8 mouse cellular contexts compared by ENCODE assay signal in genomic region chr10:79852107-79852789, GRCm38 (mm10). TPM values are rescaled to one million over a fixed set of nuclear protein-coding genes. Genes with fewer than 3 reads are reported as not detected.
DNase-seq lines count a peak whose midpoint lies in the region; ATAC-seq lines count a peak whose summit lies in the region.

No protein-coding gene starts in this region.

- WGBS in embryonic facial prominence, embryonic 14.5 days = 23% methylated on average over 9 of the region's 9 CpGs
- 57% methylated on average over 9 of the region's 9 CpGs for WGBS in hindbrain, embryonic 12.5 days
- WGBS in liver, embryonic 11.5 days = 52% methylated on average over 9 of the region's 9 CpGs
- 54% methylated on average over 9 of the region's 9 CpGs for WGBS in neural tube, embryonic 14.5 days

- H3K4me2 ChIP-seq in embryonic facial prominence, embryonic 14.5 days (ENCODE audit: low read depth, low read length) = peak overlapping the region; percentile 99
- peak overlapping the region; percentile 72 for H3K4me2 ChIP-seq in hindbrain, embryonic 12.5 days (replicated peaks)
- peak overlapping the region; percentile 98 for H3K4me2 ChIP-seq in liver, embryonic 11.5 days
- peak overlapping the region; percentile 95 for H3K4me2 ChIP-seq in neural tube, embryonic 14.5 days (ENCODE audit: low read depth, low read length)

- no peaks in the 10 kb centered on the region for H3K27me3 ChIP-seq in embryonic facial prominence, embryonic 14.5 days (replicated peaks; ENCODE audit: control insufficient read depth, insufficient read depth, low read length)
- H3K27me3 ChIP-seq in hindbrain, embryonic 12.5 days = no peaks in the 10 kb centered on the region
- H3K27me3 ChIP-seq in liver, embryonic 11.5 days (replicated peaks; ENCODE audit: control insufficient read depth, insufficient read depth, low read length) = no peaks in the 10 kb centered on the region
- H3K27me3 ChIP-seq in neural tube, embryonic 14.5 days (ENCODE audit: control insufficient read depth, insufficient read depth, low read length) = no peaks in the 10 kb centered on the region

- no peaks in the 10 kb centered on the region for H3K9me3 ChIP-seq in embryonic facial prominence, embryonic 14.5 days (ENCODE audit: control insufficient read depth, low read length)
- H3K9me3 ChIP-seq in hindbrain, embryonic 12.5 days (replicated peaks) = no peaks in the 10 kb centered on the region
- H3K9me3 ChIP-seq in liver, embryonic 11.5 days (ENCODE audit: control insufficient read depth, low read length) = no peaks in the 10 kb centered on the region
- no peaks in the 10 kb centered on the region for H3K9me3 ChIP-seq in neural tube, embryonic 14.5 days (ENCODE audit: control insufficient read depth, low read length)

- H3K36me3 ChIP-seq in embryonic facial prominence, embryonic 14.5 days (ENCODE audit: control insufficient read depth, insufficient read depth, low read length) = peaks cover 13% of the 10 kb centered on the region
- H3K36me3 ChIP-seq in hindbrain, embryonic 12.5 days = peaks cover 7% of the 10 kb centered on the region; the same call in 1 of the 2 replicates
- peaks cover 16% of the 10 kb centered on the region for H3K36me3 ChIP-seq in liver, embryonic 11.5 days (ENCODE audit: control insufficient read depth, insufficient read depth, low read length)
- peaks cover 3% of the 10 kb centered on the region; the same call in 1 of the 2 replicates for H3K36me3 ChIP-seq in neural tube, embryonic 14.5 days (ENCODE audit: control insufficient read depth, insufficient read depth, low read length)

- peak overlapping the region; percentile 78 for H3K9ac ChIP-seq in embryonic facial prominence, embryonic 14.5 days (ENCODE audit: low read depth, low read length)
- peak overlapping the region; percentile 62 for H3K9ac ChIP-seq in hindbrain, embryonic 12.5 days
- peak overlapping the region; percentile 93 for H3K9ac ChIP-seq in liver, embryonic 11.5 days (ENCODE audit: low read depth, low read length)
- peak overlapping the region; percentile 64 for H3K9ac ChIP-seq in neural tube, embryonic 14.5 days (replicated peaks; ENCODE audit: low read depth, low read length)

- DNase-seq in gastrocnemius, adult 18-20 months (ENCODE audit: low spot score) = peak; percentile 37
- DNase-seq in gastrocnemius, postnatal 25 days = no peak
- peak; percentile 85 for DNase-seq in embryonic facial prominence, embryonic 14.5 days (ENCODE audit: low spot score)
- DNase-seq in liver, embryonic 11.5 days (ENCODE audit: low spot score) = no peak
- DNase-seq in layer of hippocampus, postnatal 10 days (ENCODE audit: low spot score in 2 of 2) = no peak
- DNase-seq in urinary bladder, adult 2 months (ENCODE audit: low spot score) = no peak

- H3K4me3 ChIP-seq in embryonic facial prominence, embryonic 14.5 days (ENCODE audit: low read depth, low read length) = peak overlapping the region; percentile 96
- peak overlapping the region; percentile 98; the same call in 1 of the 2 replicates for H3K4me3 ChIP-seq in hindbrain, embryonic 12.5 days
- peak overlapping the region; percentile 99 for H3K4me3 ChIP-seq in liver, embryonic 11.5 days (ENCODE audit: low read depth, low read length)
- H3K4me3 ChIP-seq in neural tube, embryonic 14.5 days (ENCODE audit: low read depth, low read length) = no peak overlapping the region

- peak overlapping the region; percentile 100 for H3K27ac ChIP-seq in embryonic facial prominence, embryonic 14.5 days (replicated peaks; ENCODE audit: low read depth, low read length)
- peak overlapping the region; percentile 99 for H3K27ac ChIP-seq in hindbrain, embryonic 12.5 days
- H3K27ac ChIP-seq in liver, embryonic 11.5 days (ENCODE audit: low read depth, low read length) = peak overlapping the region; percentile 100
- H3K27ac ChIP-seq in neural tube, embryonic 14.5 days (ENCODE audit: low read depth, low read length) = peak overlapping the region; percentile 99

- ATAC-seq in embryonic facial prominence, embryonic 14.5 days (ENCODE audit: low read depth) = no peak
- ATAC-seq in hindbrain, embryonic 12.5 days (ENCODE audit: low FRiP score) = no peak
- no peak for ATAC-seq in liver, embryonic 11.5 days (replicated peaks; ENCODE audit: low FRiP score)
- no peak for ATAC-seq in neural tube, embryonic 14.5 days (ENCODE audit: low read depth)

- H3K4me1 ChIP-seq in embryonic facial prominence, embryonic 14.5 days (ENCODE audit: control insufficient read depth, insufficient read depth, low read length) = peaks cover 32% of the 10 kb centered on the region
- peaks cover 46% of the 10 kb centered on the region for H3K4me1 ChIP-seq in hindbrain, embryonic 12.5 days
- H3K4me1 ChIP-seq in liver, embryonic 11.5 days (replicated peaks; ENCODE audit: control insufficient read depth, insufficient read depth, low read length) = peaks cover 43% of the 10 kb centered on the region
- H3K4me1 ChIP-seq in neural tube, embryonic 14.5 days (ENCODE audit: control insufficient read depth, insufficient read depth, low read length) = peaks cover 39% of the 10 kb centered on the region

RNA-seq across cellular contexts. Expression of gene Ptbp1, which starts 2.0 kb away (rescaled TPM):
- total RNA-seq in gastrocnemius, adult 18-20 months (2021) = 10 to 100 TPM; 12.7 to 22.7 TPM
- total RNA-seq in gastrocnemius, postnatal 25 days (2021) = 10 to 100 TPM; 26.8 to 27.1 TPM
- polyA plus RNA-seq in embryonic facial prominence, embryonic 14.5 days (2014; fragmentation: Nextera tagmentation; extraction: Ambion mirVana) = 198 and 254 TPM in 2 replicates
- polyA plus RNA-seq in hindbrain, embryonic 12.5 days (2016; fragmentation: Nextera tagmentation; extraction: Ambion mirVana) = 201 and 211 TPM in 2 replicates
- 329 and 336 TPM in 2 replicates for polyA plus RNA-seq in liver, embryonic 11.5 days (2014; fragmentation: Nextera tagmentation; extraction: Ambion mirVana)
- 36.9 and 53.5 TPM in 2 replicates for polyA plus RNA-seq in neural tube, embryonic 14.5 days (2014; fragmentation: Nextera tagmentation; extraction: Ambion mirVana)
- 10 to 100 TPM; 63.8 to 66.5 TPM for total RNA-seq in layer of hippocampus, postnatal 10 days (2021)
- 140 and 166 TPM in 2 replicates for polyA plus RNA-seq in urinary bladder, adult 2 months (2012; rRNA removed)

RNA-seq across cellular contexts. Expression of gene Prtn3, which starts 22.0 kb away (rescaled TPM):
- total RNA-seq in gastrocnemius, adult 18-20 months (2021) = not detected
- under 1 TPM in 1 of 2 experiments, not detected in 1; 0.35 TPM for total RNA-seq in gastrocnemius, postnatal 25 days (2021)
- polyA plus RNA-seq in embryonic facial prominence, embryonic 14.5 days (2014; fragmentation: Nextera tagmentation; extraction: Ambion mirVana) = 4.1 and 6.7 TPM in 2 replicates
- 11.8 and 14.1 TPM in 2 replicates for polyA plus RNA-seq in hindbrain, embryonic 12.5 days (2016; fragmentation: Nextera tagmentation; extraction: Ambion mirVana)
- polyA plus RNA-seq in liver, embryonic 11.5 days (2014; fragmentation: Nextera tagmentation; extraction: Ambion mirVana) = 50.9 and 52.4 TPM in 2 replicates
- polyA plus RNA-seq in neural tube, embryonic 14.5 days (2014; fragmentation: Nextera tagmentation; extraction: Ambion mirVana) = 11.1 and 12.4 TPM in 2 replicates
- total RNA-seq in layer of hippocampus, postnatal 10 days (2021) = 1 to 10 TPM; 3.6 to 3.7 TPM
- polyA plus RNA-seq in urinary bladder, adult 2 months (2012; rRNA removed) = 0.62 and 1.0 TPM in 2 replicates

RNA-seq across cellular contexts. Expression of gene Plppr3, which starts 22.2 kb away (rescaled TPM):
- total RNA-seq in gastrocnemius, adult 18-20 months (2021) = under 1 TPM; 0.11 to 0.17 TPM
- total RNA-seq in gastrocnemius, postnatal 25 days (2021) = under 1 TPM; 0.13 to 0.27 TPM
- 32.4 and 50.2 TPM in 2 replicates for polyA plus RNA-seq in embryonic facial prominence, embryonic 14.5 days (2014; fragmentation: Nextera tagmentation; extraction: Ambion mirVana)
- 289 and 290 TPM in 2 replicates for polyA plus RNA-seq in hindbrain, embryonic 12.5 days (2016; fragmentation: Nextera tagmentation; extraction: Ambion mirVana)
- 17.6 and 20.9 TPM in 2 replicates for polyA plus RNA-seq in liver, embryonic 11.5 days (2014; fragmentation: Nextera tagmentation; extraction: Ambion mirVana)
- 299 and 327 TPM in 2 replicates for polyA plus RNA-seq in neural tube, embryonic 14.5 days (2014; fragmentation: Nextera tagmentation; extraction: Ambion mirVana)
- 100 to 1,000 TPM; 113 TPM for total RNA-seq in layer of hippocampus, postnatal 10 days (2021)
- polyA plus RNA-seq in urinary bladder, adult 2 months (2012; rRNA removed) = 1.8 TPM in 2 replicates

RNA-seq across cellular contexts. Expression of gene Misp, which starts 31.5 kb away (rescaled TPM):
- total RNA-seq in gastrocnemius, adult 18-20 months (2021) = under 1 TPM in 1 of 2 experiments, not detected in 1; 0.40 TPM
- under 1 TPM in 1 of 2 experiments, not detected in 1; 0.40 TPM for total RNA-seq in gastrocnemius, postnatal 25 days (2021)
- polyA plus RNA-seq in embryonic facial prominence, embryonic 14.5 days (2014; fragmentation: Nextera tagmentation; extraction: Ambion mirVana) = 2.3 and 3.9 TPM in 2 replicates
- polyA plus RNA-seq in hindbrain, embryonic 12.5 days (2016; fragmentation: Nextera tagmentation; extraction: Ambion mirVana) = 1.3 and 2.1 TPM in 2 replicates
- polyA plus RNA-seq in liver, embryonic 11.5 days (2014; fragmentation: Nextera tagmentation; extraction: Ambion mirVana) = 0.69 and 1.5 TPM in 2 replicates
- 0.35 and 0.36 TPM in 2 replicates for polyA plus RNA-seq in neural tube, embryonic 14.5 days (2014; fragmentation: Nextera tagmentation; extraction: Ambion mirVana)
- total RNA-seq in layer of hippocampus, postnatal 10 days (2021) = under 1 TPM; 0.33 to 0.78 TPM
- 0.66 and 0.92 TPM in 2 replicates for polyA plus RNA-seq in urinary bladder, adult 2 months (2012; rRNA removed)

RNA-seq across cellular contexts. Expression of gene Elane, which starts 33.8 kb away (rescaled TPM):
- not detected for total RNA-seq in gastrocnemius, adult 18-20 months (2021)
- total RNA-seq in gastrocnemius, postnatal 25 days (2021) = not detected
- polyA plus RNA-seq in embryonic facial prominence, embryonic 14.5 days (2014; fragmentation: Nextera tagmentation; extraction: Ambion mirVana) = 0.64 and 2.0 TPM in 2 replicates
- 0.56 TPM in 1 of 2 replicates, not detected in the other for polyA plus RNA-seq in hindbrain, embryonic 12.5 days (2016; fragmentation: Nextera tagmentation; extraction: Ambion mirVana)
- polyA plus RNA-seq in liver, embryonic 11.5 days (2014; fragmentation: Nextera tagmentation; extraction: Ambion mirVana) = 11.1 and 11.8 TPM in 2 replicates
- polyA plus RNA-seq in neural tube, embryonic 14.5 days (2014; fragmentation: Nextera tagmentation; extraction: Ambion mirVana) = 0.55 TPM in 1 of 2 replicates, not detected in the other
- total RNA-seq in layer of hippocampus, postnatal 10 days (2021) = not detected
- polyA plus RNA-seq in urinary bladder, adult 2 months (2012; rRNA removed) = 0.19 TPM in 1 of 2 replicates, not detected in the other

Comparison
In these comparisons a context has a peak if more than half of its experiments do, and no peak if none do; other contexts are left out.
1. DNase-seq: peak in gastrocnemius, adult 18-20 months (single experiment) and embryonic facial prominence, embryonic 14.5 days (single experiment); none in gastrocnemius, postnatal 25 days (single experiment), liver, embryonic 11.5 days (single experiment), layer of hippocampus, postnatal 10 days (0 of 2) and urinary bladder, adult 2 months (single experiment).
2. Peak in every context shown above with its lines, with median percentiles within 50 percentile points of each other: H3K27ac ChIP-seq, H3K4me2 ChIP-seq and H3K9ac ChIP-seq.